Mouse (Mus musculus) cerebellum, postnatal 25 days (tissue): Measurements from ENCODE around the gene Clasp1.

Experiments
- DNase-seq, 2 experiments: peaks; one replicate each; pipeline ENCODE4 v3.0.0; 2021; ENCODE audit warnings: mixed read lengths in 2 of 2

Gene Clasp1

GRCm38 (mm10) chr1:118403440-118403839 is 14.6 kb downstream of the Clasp1 start:
- DNase-seq = no peak

DNA sequence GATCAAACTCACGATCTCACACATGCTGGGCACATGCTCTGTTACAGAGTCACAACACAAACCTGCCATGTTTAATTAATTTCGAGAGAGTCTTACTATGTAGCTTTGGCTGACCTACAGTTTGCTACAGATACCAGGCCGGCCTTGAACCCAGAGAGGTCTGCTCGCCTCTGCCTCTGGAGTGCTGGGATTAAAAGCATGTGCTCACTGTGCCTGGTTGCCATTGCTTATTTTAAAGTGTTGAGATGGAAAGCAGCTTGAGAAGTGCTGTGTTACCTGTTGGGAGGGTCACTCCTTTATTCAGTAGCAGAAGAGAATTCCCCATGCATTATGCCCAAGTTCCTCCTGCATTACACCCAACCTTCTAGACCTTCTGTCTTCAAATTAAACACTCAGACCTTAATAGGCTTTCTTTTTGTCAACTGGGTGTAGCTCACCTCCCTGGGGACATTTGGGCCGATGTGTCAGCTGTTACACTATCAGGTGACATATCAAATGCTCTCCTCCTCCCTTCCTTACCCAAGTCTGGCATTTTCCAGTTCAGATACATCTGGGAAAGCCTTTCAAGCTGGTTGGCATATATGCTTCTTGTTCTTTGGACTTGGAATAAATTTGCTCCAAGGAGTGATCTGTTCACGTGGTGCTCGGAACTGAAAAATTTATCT is 18.9 kb downstream of the Clasp1 start:
- DNase-seq = no peak

DNA sequence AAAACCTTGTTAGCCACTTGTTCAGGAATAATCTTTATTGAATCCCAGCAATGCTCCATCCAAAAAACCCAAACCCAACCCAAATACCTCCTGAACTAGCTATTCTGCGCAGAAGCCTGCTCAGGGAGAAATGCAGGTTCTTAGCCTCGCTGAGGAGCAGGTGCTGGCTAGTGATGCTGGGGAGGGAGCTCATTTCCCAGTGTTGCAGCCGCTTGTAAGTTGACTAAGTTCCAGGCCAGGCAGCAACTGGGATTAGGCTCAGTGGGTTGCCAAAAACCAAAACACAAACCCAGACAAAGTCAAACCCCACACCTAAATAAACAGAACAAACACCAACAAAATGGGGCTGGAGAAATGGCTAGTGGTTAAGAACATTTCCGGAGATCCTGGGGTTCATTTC is 20.4 kb downstream of the Clasp1 start:
- DNase-seq = no peak

- no peak for DNase-seq
Measured at GRCm38 (mm10) chr1:118410824-118411223, 22.0 kb downstream of the Clasp1 start.

GRCm38 (mm10) chr1:118413169-118413568 is 24.3 kb downstream of the Clasp1 start:
- DNase-seq = no peak

- DNase-seq = no peak
Measured at GRCm38 (mm10) chr1:118417047-118417730, 28.3 kb downstream of the Clasp1 start.

DNA sequence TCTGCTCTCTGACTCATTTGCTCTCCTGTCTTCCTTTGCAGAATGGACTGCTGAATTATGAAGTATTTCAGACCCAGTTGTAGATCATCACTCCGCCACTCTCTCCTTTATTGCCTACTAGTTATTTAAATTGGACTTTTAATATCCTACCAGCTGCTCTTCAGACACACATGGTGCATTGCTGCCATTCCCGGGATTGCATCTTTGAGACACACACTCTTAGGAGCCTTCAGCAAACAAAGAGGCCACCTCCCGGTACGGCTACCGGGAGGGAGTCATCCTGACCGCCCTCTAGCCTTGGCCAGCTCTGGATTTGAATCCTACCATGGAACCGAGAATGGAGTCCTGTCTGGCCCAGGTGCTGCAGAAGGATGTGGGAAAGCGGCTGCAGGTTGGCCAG is 30.5 kb downstream of the Clasp1 start:
- DNase-seq = no peak

GRCm38 (mm10) chr1:118421149-118421548 is 32.3 kb downstream of the Clasp1 start:
- peak; percentile 29 to 35 for DNase-seq

DNA sequence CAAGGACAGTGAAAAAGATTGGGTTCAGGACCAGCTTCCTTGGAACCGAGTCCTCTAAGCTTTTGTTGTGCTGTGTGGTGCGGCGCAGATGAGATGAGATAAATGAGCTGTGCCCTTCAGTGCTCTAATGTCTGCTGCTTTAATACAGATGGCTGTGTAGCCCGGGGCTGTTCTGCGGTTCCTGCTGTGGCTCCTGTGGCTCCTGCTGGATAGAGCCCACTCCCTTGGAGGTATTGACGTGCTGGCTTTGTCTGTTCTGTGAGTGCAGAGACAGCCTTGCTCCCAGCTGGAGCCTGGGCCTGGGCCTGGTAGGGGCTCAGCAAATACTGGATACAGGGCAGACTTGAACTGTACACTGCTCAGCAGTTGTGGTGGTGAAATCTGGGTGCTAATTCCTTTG is 34.0 kb downstream of the Clasp1 start:
- DNase-seq = no peak

GRCm38 (mm10) chr1:118425982-118426381 is 37.1 kb downstream of the Clasp1 start:
- DNase-seq = no peak

DNA sequence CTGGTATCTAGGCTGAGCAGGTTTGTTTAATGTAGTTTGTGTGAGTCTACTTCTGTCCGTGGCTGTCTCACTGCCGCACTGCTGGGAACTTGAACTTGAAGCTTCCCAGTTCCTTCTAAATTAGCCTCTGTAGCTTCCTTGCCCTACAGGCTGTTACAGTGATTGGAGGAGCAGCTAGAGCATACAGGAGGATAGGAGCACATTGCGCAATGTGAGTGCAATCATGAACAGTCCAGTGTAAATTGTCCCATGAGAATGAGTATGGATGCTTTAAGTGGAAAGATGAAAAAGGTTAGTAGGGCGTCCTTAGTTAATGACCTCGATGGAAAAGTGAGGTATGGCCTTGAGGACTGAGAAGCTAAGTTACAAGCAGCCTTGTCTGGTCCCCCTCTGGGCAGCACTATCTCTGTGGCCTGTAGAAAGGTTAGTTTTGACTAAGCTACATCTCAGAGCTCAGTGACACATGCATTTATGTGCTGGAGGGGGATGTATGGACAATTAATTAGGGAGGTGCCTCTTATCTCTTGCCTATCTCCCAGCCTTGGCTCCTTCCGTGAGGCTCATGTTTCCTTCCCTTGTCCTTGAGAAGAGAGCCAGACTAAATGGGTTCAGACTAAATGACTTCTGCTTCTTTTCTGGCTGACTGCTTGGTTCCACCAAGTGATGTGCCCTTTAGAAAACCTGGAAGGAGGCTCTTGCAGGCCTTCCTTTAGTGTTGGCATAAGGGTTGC is 39.7 kb downstream of the Clasp1 start:
- DNase-seq = no peak

DNA sequence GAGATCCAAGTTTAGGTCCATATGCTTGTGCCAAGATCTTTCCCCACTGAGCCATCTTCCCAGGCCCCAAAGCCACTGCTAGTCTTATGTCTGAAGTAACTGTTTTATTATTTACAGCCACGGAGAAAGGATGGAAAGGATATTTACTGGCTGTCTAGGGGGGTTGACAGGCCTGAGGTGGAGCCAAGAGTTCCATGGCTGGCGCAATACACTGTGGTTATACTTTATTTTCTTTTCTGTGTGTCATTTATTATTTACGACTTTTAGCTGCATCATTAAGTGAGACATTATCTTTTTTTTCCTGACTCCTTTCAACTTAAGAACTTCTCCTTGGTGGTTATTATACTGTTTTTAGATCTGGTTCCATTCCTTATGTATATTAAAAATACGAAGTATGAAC is 42.7 kb downstream of the Clasp1 start:
- no peak for DNase-seq

DNA sequence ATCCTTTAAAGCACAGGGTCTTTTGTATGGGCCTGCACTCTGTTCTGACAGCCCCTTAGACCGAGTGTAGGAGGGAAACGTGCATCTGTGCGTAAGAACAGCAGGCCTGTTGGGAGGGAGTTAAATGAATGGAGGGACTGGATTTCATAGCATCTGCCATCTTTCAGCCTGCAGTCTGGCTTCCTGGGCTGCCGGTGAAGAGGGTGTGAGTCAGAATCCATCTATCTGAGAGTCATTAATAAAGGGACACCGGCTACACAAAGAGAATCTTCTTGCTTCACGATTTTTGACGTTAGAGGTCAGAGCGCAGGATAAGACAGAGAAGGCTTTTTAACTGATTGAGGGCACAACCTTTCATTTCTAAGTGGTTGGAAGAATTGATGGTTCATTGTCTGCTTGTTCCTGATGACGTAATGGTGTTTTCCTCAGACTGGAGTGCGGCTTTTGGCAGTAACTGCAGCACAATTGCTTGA is 46.2 kb downstream of the Clasp1 start:
- DNase-seq = peak in 1 of 2 experiments; percentile 32

DNA sequence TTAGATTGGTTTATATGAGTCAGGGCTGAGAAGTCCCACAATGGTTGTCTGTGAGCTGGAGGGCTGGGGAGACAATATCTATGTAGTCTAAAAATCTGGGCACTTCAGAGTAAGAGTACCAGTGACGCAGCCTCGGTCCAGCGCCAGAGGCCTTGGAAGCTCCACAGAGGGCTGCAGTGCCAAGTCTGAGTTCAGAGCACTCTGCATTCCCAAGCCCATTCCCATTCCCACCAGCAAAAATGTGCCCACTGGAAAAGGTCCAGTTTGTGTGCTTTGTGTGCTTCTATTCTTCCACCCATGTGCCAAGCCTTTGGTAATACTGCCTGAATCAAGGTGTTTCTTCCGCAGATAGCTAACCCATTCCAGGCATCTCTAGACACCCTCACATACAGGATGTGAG is 49.0 kb downstream of the Clasp1 start:
- peak in 1 of 2 experiments; percentile 39 for DNase-seq

DNA sequence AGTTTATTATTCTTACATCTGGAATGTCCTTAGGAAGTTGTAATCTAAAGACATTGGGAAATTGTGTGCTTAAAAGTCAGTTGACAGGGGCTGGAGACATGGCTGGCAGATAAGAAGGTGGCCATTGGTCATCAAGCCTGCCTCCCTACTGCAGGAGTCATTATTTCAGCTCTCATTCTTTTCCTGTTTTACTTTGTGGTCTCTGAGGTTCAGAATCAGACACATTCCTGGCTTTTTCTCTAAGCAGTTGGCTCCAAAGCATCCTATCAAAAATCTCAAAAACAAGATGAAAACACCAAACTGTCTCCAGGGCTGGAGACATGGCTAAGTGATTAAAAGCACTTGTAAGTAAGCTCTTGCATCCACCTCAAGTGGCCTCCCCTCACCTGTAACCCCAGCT is 49.5 kb downstream of the Clasp1 start:
- no peak for DNase-seq

DNA sequence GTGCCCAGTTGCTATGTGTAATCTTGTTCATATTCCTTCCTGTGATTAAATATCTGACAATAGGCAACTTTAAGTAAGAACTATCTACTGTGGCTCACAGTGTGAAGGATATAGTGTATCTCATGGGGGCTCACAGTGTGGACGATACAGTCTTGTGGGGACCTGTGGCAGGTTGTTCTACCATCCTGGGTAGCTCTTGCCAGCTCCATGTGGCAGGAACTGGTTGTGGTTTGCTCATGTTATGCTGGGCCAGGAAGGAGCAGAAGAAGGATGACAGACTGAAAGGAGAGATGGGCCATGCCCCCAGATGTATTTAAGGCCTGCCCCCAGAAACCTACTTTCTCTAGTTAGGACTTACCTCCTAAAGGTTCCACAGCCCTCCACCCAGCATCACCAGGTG is 51.7 kb downstream of the Clasp1 start:
- DNase-seq = no peak

- DNase-seq = no peak
Measured at GRCm38 (mm10) chr1:118444420-118444819, 55.6 kb downstream of the Clasp1 start.

- no peak for DNase-seq
Measured at GRCm38 (mm10) chr1:118444988-118445387, 56.1 kb downstream of the Clasp1 start.

DNA sequence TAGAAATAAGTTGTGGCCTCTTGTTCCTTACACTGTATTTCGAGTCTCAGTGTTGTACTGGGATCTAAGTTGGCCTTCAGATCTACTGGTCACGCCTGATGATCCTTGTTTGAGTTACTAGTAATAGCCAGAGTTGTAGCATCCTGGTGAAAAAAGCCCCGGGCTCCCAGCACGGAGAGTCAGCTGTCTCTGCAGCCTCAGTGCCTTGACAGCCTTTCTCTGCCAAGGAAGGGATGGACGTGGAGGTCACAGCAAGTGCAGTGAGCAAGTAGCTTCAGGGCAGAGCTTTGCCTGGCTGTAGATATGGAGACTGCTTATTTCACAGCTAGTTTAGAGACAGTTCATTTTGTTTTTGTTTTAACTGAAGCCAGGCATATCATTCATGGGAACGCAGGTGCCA is 56.6 kb downstream of the Clasp1 start:
- peak in 1 of 2 experiments; percentile 35 for DNase-seq

DNA sequence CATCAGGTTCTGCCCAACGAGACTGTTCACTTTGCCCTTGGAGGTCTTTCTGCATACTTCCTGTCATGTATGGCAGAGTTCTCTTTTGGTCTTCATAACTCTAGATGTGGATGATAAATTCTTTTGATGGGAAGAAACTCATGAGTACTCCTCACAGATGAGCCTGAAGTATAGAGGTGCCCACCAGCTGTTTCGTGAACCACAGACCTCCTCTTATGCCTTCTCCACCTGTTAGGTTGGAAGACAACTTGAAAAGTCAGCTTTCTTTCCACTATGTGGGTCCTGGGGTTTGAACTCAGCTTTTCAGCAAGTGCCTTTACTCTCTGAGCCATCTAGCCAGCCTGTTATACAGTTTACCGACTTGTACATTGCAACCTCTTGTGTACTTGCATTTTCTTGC is 57.1 kb downstream of the Clasp1 start:
- no peak for DNase-seq

- no peak for DNase-seq
Measured at GRCm38 (mm10) chr1:118447131-118447530, 58.3 kb downstream of the Clasp1 start.

GRCm38 (mm10) chr1:118448214-118448613 is 59.4 kb downstream of the Clasp1 start:
- no peak for DNase-seq

DNA sequence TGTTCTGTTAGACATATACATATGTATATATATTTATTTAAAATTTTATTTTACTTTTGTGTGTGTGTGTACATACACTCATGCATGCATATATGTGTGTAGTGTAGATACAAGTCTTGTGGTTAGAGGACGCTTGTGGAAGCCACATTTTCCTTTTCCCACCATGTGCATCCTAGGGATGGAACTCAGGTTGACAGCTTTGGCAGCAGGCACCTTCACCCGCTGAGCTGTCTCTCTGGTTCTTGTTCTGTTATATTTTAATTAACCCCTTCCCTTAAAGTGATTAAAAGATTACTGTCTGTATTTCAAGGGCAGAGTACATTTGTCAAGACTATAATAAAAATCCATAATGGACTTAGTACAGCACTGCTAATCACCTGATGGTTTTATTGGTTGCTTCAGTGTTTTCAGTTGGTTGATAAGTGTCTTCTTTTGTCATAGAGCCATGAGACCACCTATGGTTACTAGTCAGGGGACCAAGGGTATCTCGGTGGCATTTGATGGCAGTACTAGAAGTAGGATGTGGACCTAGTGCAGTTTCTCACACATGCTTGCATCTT is 62.1 kb downstream of the Clasp1 start:
- peak; percentile 37 to 54 for DNase-seq

GRCm38 (mm10) chr1:118453577-118453976 is 64.7 kb downstream of the Clasp1 start:
- no peak for DNase-seq
